Mouse (Mus musculus) neural tube, postnatal 0 days (tissue): ENCODE measurements around the gene Gm20721. TPM values are rescaled to one million over a fixed set of nuclear protein-coding genes. Genes with fewer than 3 reads are reported as not detected.

Experiments used
- polyA plus RNA-seq: library from polyadenylated mRNA; unstranded; fragments of >200 nt; fragmentation: Nextera tagmentation; extraction: Ambion mirVana; gene quantifications from 2 replicates; pipeline ENCODE4 v1.2.1, GENCODE M21; 2015

The Gm20721 gene
- polyA plus RNA-seq = 13.3 and 18.0 TPM in 2 replicates

DNA sequence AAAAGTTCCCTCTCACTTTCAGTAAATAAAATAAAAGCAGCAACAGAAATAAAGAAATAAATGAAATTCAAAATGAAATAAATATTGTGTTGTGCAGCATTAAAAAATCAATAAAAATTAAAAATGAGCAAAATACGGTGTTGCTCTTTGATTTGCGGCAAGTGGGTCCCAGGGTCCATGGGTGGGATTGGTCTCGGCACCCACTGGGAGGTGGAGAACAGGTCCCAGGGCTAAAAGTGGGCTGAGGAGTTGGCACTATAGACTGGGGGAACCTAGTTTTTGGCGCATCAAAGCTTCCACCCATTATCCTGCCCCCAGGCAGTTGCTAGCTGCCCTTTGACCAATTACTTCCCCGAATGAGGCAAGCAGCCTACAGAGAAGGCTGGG, at the start of gene Gm20721:
TSS of gene Gm20721 (minus strand) at position 101 of the 387 bp plus-strand sequence.

DNA sequence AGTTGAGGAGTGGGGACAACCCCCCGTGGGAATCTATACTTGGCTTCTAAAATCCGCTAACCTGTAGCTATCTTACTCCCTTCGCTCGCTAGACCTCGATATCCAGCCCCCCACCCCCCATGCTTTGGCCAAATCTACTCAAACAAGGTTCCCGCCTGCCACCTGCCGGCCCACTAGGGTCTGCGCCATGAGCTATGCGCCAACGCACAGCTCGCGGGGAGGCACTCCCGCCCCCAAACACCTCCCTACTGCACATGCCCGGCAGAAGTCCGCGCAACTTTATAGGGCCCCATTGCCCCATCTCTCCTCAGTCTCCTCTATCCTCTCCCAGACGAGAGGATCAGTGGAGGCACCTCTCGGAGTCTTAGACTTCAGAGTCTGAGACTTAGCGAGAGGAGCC, 62.5 kb downstream of the Gm20721 start, which contains the start of gene Gnas:
TSS of gene Gnas (plus strand) at position 310 of the 400 bp plus-strand sequence.

Other genes starting within 250 kb of the Gm20721 start
- 16.5 and 19.4 TPM in 2 replicates for gene Npepl1, start 236.4 kb downstream of the Gm20721 start, polyA plus RNA-seq
- 1,946 and 2,078 TPM in 2 replicates for gene Gnas, start 62.4 kb downstream of the Gm20721 start, polyA plus RNA-seq
- gene Nelfcd, start 69.1 kb upstream of the Gm20721 start, polyA plus RNA-seq = 73.4 and 79.8 TPM in 2 replicates
- gene Ctsz, start 92.3 kb upstream of the Gm20721 start, polyA plus RNA-seq = 75.3 and 77.7 TPM in 2 replicates
- 0.17 and 0.21 TPM in 2 replicates for gene Tubb1, start 104.0 kb upstream of the Gm20721 start, polyA plus RNA-seq
- gene Atp5e, start 117.4 kb upstream of the Gm20721 start, polyA plus RNA-seq = 870 and 1,030 TPM in 2 replicates
- gene Prelid3b, start 126.4 kb upstream of the Gm20721 start, polyA plus RNA-seq = 87.6 and 87.7 TPM in 2 replicates